Mouse (Mus musculus) cerebellum, adult 9-10 months (tissue): Measurements from ENCODE around the gene Cdhr3.

Experiments used
- DNase-seq: peaks from one replicate; pipeline ENCODE4 v3.0.0; 2022

Gene Cdhr3

GRCm38 (mm10) chr12:33092775-33093174, at the start of gene Cdhr3:
Cdhr3 (minus strand) TSS chr12:33092875.
- no peak for DNase-seq

- no peak for DNase-seq
Measured at GRCm38 (mm10) chr12:33139083-33139482, 46.4 kb upstream of the Cdhr3 start.

GRCm38 (mm10) chr12:33137857-33138256, 45.2 kb upstream of the Cdhr3 start:
- no peak for DNase-seq

- no peak for DNase-seq
Measured at GRCm38 (mm10) chr12:33131796-33132195, 39.1 kb upstream of the Cdhr3 start.

GRCm38 (mm10) chr12:33130401-33130800, 37.7 kb upstream of the Cdhr3 start:
- DNase-seq: no peak

- DNase-seq: no peak
Measured at GRCm38 (mm10) chr12:33129410-33129809, 36.7 kb upstream of the Cdhr3 start.

GRCm38 (mm10) chr12:33128702-33129101, 36.0 kb upstream of the Cdhr3 start:
- DNase-seq: no peak

GRCm38 (mm10) chr12:33128121-33128520, 35.4 kb upstream of the Cdhr3 start:
- DNase-seq: no peak

GRCm38 (mm10) chr12:33126243-33126642, 33.6 kb upstream of the Cdhr3 start:
- no peak for DNase-seq

GRCm38 (mm10) chr12:33125594-33126227, 33.0 kb upstream of the Cdhr3 start:
- DNase-seq: no peak

- DNase-seq: no peak
Measured at GRCm38 (mm10) chr12:33118624-33119301, 26.1 kb upstream of the Cdhr3 start.

- DNase-seq: peak; percentile 18
Measured at GRCm38 (mm10) chr12:33110894-33111471, 18.3 kb upstream of the Cdhr3 start.

- no peak for DNase-seq
Measured at GRCm38 (mm10) chr12:33109531-33109930, 16.9 kb upstream of the Cdhr3 start.

GRCm38 (mm10) chr12:33106438-33107167, 13.9 kb upstream of the Cdhr3 start:
- DNase-seq: no peak

GRCm38 (mm10) chr12:33105724-33106123, 13.0 kb upstream of the Cdhr3 start:
- DNase-seq: no peak

GRCm38 (mm10) chr12:33102342-33103115, 9.9 kb upstream of the Cdhr3 start:
- DNase-seq: no peak

- no peak for DNase-seq
Measured at GRCm38 (mm10) chr12:33101627-33102026, 9.0 kb upstream of the Cdhr3 start.

- DNase-seq: no peak
Measured at GRCm38 (mm10) chr12:33096017-33096416, 3.3 kb upstream of the Cdhr3 start.

- no peak for DNase-seq
Measured at GRCm38 (mm10) chr12:33092196-33092595, 479 bp downstream of the Cdhr3 start.

- DNase-seq: no peak
Measured at GRCm38 (mm10) chr12:33086151-33086550, 6.5 kb downstream of the Cdhr3 start.

GRCm38 (mm10) chr12:33084683-33085082, 8.0 kb downstream of the Cdhr3 start:
- DNase-seq: no peak

GRCm38 (mm10) chr12:33083362-33083761, 9.3 kb downstream of the Cdhr3 start:
- no peak for DNase-seq

GRCm38 (mm10) chr12:33076309-33076708, 16.4 kb downstream of the Cdhr3 start:
- no peak for DNase-seq
